Mouse (Mus musculus): ENCODE data around the gene Cyp4a31.
"Not testable (repeated sequence)": the region's sequence is repeated elsewhere in the genome, so short reads cannot be mapped to it uniquely, and the experiment has no call there.

Gene Cyp4a31

GRCm38 (mm10) chr4:115563401-115563800 lies at the start of gene Cyp4a31:
Gene Cyp4a31, plus strand, starts transcription at chr4:115563649.
- in situ Hi-C loops (cut with MboI): no loop called here

GRCm38 (mm10) chr4:115513964-115514363 lies 49.5 kb upstream of the Cyp4a31 start:
- in situ Hi-C loops (cut with MboI): not testable (repeated sequence)

DNA sequence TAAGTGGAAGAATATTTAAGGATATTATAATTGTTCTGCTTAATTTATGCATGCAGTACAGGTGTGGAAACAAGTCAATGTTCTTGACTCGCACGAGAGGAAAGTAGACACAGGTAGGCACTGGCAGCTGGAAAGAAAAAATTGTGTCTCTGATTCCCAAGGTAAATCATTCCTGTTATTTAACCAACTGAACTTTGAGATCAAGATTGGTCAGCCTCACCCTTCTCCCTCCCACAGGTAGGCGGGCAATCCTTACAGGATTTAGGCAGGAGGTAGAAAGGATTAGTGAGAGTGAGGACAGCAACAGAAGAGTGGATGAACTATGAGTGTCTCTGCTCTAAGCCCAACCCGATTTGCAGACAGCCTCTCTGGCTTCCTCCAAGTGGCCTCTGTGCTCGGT lies 45.4 kb upstream of the Cyp4a31 start, which contains the start of gene Cyp4a10:
Cyp4a10 (plus strand) TSS at position 265 of the 400 bp plus-strand sequence.
- in situ Hi-C loops (cut with MboI): not testable (repeated sequence)

DNA sequence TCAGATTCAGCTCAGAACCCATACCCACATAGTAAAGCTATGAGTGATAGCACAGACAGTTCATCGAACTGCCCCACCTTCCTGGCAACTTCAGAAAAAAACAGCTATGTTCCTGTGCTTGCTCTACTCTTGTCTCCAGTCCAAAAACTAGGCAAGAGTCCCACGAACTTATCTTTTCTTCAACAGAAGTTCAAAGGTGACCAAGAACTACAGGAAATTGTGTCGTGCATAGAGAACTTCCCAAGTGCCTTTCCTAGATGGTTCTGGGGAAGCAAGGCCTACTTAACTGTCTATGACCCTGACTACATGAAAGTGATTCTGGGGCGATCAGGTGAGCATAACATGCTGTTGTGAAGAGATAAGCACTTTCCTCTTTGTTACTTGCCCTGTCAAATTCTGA lies 44.0 kb upstream of the Cyp4a31 start:
- in situ Hi-C loops (cut with MboI): no loop called here

DNA sequence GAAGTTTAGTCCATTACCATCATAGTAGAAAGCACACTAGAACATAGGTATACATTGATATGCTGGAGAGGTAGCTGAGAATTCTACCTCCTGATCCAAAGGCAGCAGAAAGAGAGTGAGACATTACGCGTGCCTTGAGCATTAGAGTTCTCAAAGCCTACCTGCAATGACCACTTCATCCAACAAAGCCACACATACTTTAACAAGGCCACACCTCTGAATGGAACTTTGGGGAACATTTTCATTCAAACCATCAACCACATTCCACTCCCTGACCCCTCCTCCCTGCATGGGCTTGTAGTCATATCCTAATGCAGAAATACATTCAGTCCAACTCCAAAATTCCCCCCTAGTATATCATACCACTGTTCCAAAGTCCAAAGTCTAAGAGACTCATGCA lies 41.7 kb upstream of the Cyp4a31 start:
- in situ Hi-C loops (cut with MboI): no loop called here

- in situ Hi-C loops (cut with MboI): no loop called here
Observed at GRCm38 (mm10) chr4:115545101-115545500, 18.3 kb upstream of the Cyp4a31 start.

DNA sequence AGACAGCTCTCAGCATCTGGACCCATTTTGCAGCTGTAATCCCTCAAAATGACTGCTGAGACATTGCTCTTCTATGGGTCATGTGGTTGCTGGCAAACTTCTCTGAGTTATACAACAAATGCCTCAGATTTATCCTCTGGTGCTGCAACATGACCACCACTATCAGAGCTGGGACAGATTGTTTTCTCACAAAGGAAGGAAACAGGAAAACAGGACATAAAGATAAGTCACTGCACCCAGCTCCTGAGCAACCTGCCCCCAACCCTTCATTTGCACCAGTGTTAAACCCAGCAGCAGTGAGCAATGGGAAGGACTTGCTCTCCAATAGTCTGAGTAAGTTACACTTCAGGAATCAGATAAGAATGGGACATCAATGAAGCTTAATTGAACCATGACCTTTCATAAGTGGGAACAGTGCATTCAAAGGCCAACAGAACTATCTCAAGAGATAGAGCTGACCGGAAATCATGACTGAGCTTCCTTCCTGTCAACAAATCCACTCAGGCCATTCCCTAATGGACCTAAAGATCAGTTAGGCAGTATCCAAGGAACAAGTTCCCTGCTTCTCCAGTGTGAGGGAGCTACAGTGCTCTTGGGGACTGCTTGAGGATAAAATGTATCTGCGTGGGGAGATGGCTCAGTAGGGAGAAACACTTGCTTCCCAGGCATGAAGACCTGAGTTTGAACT lies 17.2 kb upstream of the Cyp4a31 start:
- in situ Hi-C loops (cut with MboI): no loop called here

DNA sequence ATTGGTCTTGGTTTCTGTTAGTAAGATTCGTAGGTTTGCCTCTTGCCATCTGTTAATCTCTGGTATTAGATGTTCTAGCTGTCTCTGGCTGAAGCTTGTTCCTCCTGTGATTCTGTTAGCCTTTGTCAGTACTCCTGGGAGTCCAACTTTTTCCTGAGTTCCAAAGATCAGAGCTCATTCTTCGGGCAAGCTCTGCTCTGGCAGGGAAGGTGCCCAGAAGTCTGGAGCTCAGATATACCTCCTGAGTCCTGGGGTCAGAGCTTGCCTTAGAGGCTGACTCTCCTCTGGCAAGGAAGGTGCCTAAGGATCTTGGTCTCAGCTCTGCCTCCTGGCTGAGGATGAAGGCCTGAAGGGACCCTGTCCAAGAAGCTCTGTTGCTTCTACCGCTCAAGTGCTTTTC lies 10.7 kb upstream of the Cyp4a31 start:
- in situ Hi-C loops (cut with MboI): no loop called here

GRCm38 (mm10) chr4:115555513-115555912 lies 7.9 kb upstream of the Cyp4a31 start:
- in situ Hi-C loops (cut with MboI): no loop called here

GRCm38 (mm10) chr4:115557861-115558561 lies 5.4 kb upstream of the Cyp4a31 start:
- in situ Hi-C loops (cut with MboI): no loop called here

- in situ Hi-C loops (cut with MboI): not testable (repeated sequence)
Observed at GRCm38 (mm10) chr4:115561236-115561635, 2.2 kb upstream of the Cyp4a31 start.

DNA sequence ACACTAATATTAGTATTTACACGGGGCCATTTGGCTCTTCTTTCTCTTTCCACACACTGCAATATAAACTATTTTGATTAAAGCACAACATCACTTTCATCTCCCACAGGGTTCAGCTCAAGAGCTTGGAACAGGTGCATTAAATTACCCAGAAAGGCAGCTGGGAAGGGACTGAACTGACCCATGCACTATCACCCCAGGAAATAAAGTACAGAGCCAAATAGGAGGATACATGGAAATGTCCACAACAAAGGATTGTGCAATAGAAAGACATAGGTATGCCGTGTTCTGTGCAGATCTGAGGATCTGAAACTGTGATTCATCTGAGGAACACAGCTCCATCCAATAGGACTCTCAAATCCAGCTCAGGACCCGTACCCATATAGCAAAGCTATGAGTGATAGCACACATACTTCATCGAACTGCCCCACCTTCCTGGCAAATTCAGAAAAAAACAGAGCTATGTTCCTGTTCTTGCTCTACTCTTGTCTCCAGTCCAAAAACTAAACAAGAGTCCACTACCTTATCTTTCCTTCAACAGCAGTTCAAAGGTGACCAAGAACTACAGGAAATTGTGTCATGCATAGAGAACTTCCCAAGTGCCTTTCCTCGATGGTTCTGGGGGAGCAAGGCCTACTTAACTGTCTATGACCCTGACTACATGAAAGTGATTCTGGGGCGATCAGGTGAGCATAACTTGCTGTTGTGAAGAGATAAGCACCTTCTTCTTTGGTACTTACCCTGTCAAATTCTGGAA lies 1.2 kb downstream of the Cyp4a31 start:
- in situ Hi-C loops (cut with MboI): not testable (repeated sequence)

DNA sequence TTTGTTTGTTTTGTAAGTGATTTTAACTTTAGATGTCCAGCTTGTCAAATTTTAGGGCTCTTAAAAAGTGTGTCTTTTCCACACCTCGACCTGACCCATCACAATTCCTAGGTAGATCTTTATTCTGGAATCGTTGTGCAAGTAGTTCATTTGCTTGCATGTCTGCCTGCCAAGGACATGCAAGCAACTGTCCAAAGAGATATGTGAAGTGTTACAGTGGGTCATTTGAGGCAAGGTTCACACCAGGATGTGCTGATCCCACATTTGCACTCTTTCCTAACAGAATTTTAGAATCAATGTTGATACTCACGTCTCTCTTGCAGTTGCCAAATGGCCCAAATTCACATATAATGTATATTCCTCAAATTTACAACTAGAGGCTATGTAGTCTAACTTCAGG lies 11.8 kb downstream of the Cyp4a31 start:
- in situ Hi-C loops (cut with MboI): no loop called here

DNA sequence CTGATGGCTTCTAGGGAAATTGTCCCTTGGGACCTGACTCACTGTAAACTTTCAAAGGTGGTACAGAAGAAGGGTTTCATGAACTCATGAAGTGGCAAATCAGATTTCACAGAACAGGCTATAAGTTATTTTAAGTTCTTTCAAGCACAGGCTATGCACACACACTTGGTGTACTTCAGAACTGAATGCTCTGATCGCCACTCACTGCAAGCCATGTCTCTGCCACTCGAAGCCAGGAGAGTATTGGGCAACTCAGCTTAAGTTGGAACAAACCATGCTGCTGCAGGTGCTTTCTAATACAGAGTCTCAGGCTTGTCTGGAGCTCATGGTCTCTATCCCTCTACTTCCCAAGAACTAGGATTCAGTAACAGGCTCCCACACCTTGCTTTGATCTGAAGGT lies 12.3 kb downstream of the Cyp4a31 start:
- in situ Hi-C loops (cut with MboI): no loop called here

DNA sequence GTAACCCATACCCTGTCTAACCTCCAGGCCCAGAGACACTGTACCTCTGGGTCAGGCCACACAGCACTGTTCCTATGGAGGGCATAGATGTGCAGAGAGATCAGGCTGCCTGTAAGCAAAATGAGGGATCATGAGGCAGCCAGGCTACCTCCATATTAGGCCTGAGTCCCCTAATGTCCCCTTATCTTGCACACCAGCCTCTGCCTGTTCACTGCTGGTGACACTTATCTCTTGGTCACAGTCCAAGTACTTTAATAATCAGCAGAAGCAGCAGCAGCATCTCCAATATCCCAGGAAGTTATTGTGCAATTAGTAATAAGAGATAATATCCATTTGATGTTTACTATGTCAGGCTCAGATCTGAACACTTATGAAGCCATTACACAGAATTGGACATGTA lies 19.6 kb downstream of the Cyp4a31 start:
- in situ Hi-C loops (cut with MboI): no loop called here

- in situ Hi-C loops (cut with MboI): no loop called here
Observed at GRCm38 (mm10) chr4:115596357-115596756, 32.9 kb downstream of the Cyp4a31 start.

DNA sequence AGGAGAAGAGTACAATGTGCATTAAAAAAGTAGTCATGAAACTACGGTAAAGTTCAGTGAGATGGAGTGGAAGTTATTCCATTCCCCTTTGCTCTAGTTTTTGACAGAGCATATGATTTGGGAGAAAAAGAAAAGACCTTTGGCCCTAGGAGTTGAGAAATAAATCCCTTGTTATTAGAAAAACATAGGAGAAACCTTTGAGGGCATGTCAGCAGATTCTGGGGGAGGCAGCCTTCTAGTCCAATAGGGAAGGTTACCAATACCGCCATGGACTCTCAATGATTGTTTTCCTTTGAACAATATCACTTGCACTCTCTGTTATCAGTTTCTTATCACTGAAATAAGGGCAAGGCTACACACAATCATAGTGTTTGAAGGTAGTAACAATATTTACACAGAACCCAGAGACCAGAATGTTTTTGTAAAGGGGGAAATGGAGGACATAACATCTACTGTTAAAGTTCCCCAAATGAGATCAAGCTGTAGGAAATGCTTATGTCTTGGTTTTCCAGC lies 33.4 kb downstream of the Cyp4a31 start:
- in situ Hi-C loops (cut with MboI): no loop called here

GRCm38 (mm10) chr4:115600611-115601010 lies 37.2 kb downstream of the Cyp4a31 start, which contains the start of gene Cyp4a32:
Gene Cyp4a32, plus strand, starts transcription at chr4:115600969.
- in situ Hi-C loops (cut with MboI): not testable (repeated sequence)

DNA sequence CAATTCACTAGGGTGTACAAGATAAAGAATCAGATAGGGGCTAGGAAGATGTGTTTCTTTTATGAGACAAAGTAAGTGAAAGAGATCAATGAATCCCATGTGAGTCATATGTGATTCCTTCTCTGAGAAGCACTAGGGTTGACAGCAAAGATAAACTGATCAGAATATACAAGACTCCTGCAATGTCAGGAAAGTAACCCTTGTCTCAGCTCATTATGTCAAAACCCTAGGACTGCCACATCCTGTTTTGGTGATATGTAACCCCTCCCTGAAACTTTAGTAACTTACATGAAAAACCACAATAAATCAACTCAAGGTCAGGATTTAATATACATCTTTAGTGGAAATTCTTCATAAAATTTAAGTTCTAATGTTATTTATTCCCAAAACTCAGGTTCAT lies 50.6 kb downstream of the Cyp4a31 start:
- in situ Hi-C loops (cut with MboI): no loop called here

- in situ Hi-C loops (cut with MboI): not testable (repeated sequence)
Observed at GRCm38 (mm10) chr4:115625560-115625959, 62.1 kb downstream of the Cyp4a31 start.
